In genomic region chr11:12041379-12041778, GRCm38 (mm10) we compare ENCODE assay signal across 23 mouse cellular contexts. TPM values are rescaled to one million over a fixed set of nuclear protein-coding genes. Genes with fewer than 3 reads are reported as not detected.
DNase-seq lines count a peak whose midpoint lies in the region; ATAC-seq and TF ChIP-seq lines count a peak whose summit lies in the region.
"Had no signal": no experiment of that assay in that cellular context is flagged by ENCODE, and none has a peak within 500 bp of the region (broad histone marks: within the 10 kb centered on the region; RNA-seq: fewer than 3 reads in every experiment).

No protein-coding gene starts in this region.

- H3K4me2 ChIP-seq in liver, embryonic 11.5 days, result no peak overlapping the region
- H3K4me2 ChIP-seq in liver, embryonic 12.5 days, result no peak overlapping the region
- H3K4me2 ChIP-seq in liver, embryonic 15.5 days, result no peak overlapping the region
- no peak overlapping the region for H3K4me2 ChIP-seq in liver, postnatal 0 days (ENCODE audit: low read depth, low read length)
- no peak overlapping the region for H3K4me2 ChIP-seq in kidney, embryonic 16.5 days (replicated peaks; ENCODE audit: low read depth, low read length)
- H3K4me2 ChIP-seq: embryonic facial prominence, embryonic 12.5 days; forebrain, embryonic 13.5 days; forebrain, embryonic 15.5 days had no signal

- TF ChIP-seq CTCF in liver, postnatal 0 days (IDR thresholded peaks at IDR 0.05; ENCODE audit: low read depth), result no peak

- no peaks in the 10 kb centered on the region; the same call in 1 of the 2 replicates for H3K4me1 ChIP-seq in liver, embryonic 11.5 days (replicated peaks; ENCODE audit: control insufficient read depth, insufficient read depth, low read length)
- 0 out of 2 replicates have a peak, but pooled peaks cover 9% of the 10 kb centered on the region for H3K4me1 ChIP-seq in liver, embryonic 12.5 days
- peaks cover 7% of the 10 kb centered on the region for H3K4me1 ChIP-seq in liver, embryonic 15.5 days (replicated peaks)
- H3K4me1 ChIP-seq in liver, postnatal 0 days (ENCODE audit: insufficient read depth), result no peaks in the 10 kb centered on the region
- no peaks in the 10 kb centered on the region for H3K4me1 ChIP-seq in kidney, embryonic 16.5 days (ENCODE audit: insufficient read depth, low read length)
- H3K4me1 ChIP-seq: embryonic facial prominence, embryonic 12.5 days; forebrain, embryonic 13.5 days had no signal

- H3K9ac ChIP-seq in liver, embryonic 11.5 days (ENCODE audit: low read depth, low read length), result no peak overlapping the region
- no peak overlapping the region for H3K9ac ChIP-seq in liver, embryonic 12.5 days
- H3K9ac ChIP-seq in liver, embryonic 15.5 days, result no peak overlapping the region
- H3K9ac ChIP-seq in liver, postnatal 0 days (replicated peaks), result no peak overlapping the region
- H3K9ac ChIP-seq in kidney, embryonic 16.5 days (replicated peaks; ENCODE audit: low read length), result no peak overlapping the region
- H3K9ac ChIP-seq: embryonic facial prominence, embryonic 12.5 days; forebrain, embryonic 13.5 days; forebrain, embryonic 15.5 days had no signal

- ATAC-seq in liver, embryonic 11.5 days (replicated peaks; ENCODE audit: low FRiP score), result no peak
- peak; percentile 22; the same call in 1 of the 2 replicates for ATAC-seq in liver, embryonic 12.5 days
- ATAC-seq in liver, embryonic 15.5 days (ENCODE audit: insufficient read depth), result peak; percentile 51
- ATAC-seq in liver, postnatal 0 days, result peak; percentile 66
- no peak for ATAC-seq in kidney, embryonic 16.5 days (ENCODE audit: low FRiP score, low TSS enrichment)
- ATAC-seq: activated CD4-positive, CD25-positive, alpha-beta regulatory T cell, adult 4 months; forebrain, embryonic 13.5 days; forebrain, embryonic 15.5 days; Patski had no signal

- peaks cover 56% of the 10 kb centered on the region for H3K27me3 ChIP-seq in liver, embryonic 11.5 days (replicated peaks; ENCODE audit: control insufficient read depth, insufficient read depth, low read length)
- peaks cover 80% of the 10 kb centered on the region for H3K27me3 ChIP-seq in liver, embryonic 12.5 days (replicated peaks)
- H3K27me3 ChIP-seq in liver, embryonic 15.5 days, result peaks cover 93% of the 10 kb centered on the region
- H3K27me3 ChIP-seq in liver, postnatal 0 days (ENCODE audit: insufficient read depth, low read length), result peaks cover 50% of the 10 kb centered on the region
- peaks cover 50% of the 10 kb centered on the region for H3K27me3 ChIP-seq in kidney, embryonic 16.5 days (ENCODE audit: insufficient read depth, low read length)

- H3K9me3 ChIP-seq in liver, embryonic 11.5 days (ENCODE audit: control insufficient read depth, low read length), result no peaks in the 10 kb centered on the region
- no peaks in the 10 kb centered on the region for H3K9me3 ChIP-seq in liver, embryonic 12.5 days (replicated peaks)
- H3K9me3 ChIP-seq in liver, embryonic 15.5 days (replicated peaks), result no peaks in the 10 kb centered on the region
- H3K9me3 ChIP-seq in liver, postnatal 0 days (ENCODE audit: low read length), result no peaks in the 10 kb centered on the region
- H3K9me3 ChIP-seq in kidney, embryonic 16.5 days (ENCODE audit: low read length), result no peaks in the 10 kb centered on the region
- H3K9me3 ChIP-seq: embryonic facial prominence, embryonic 10.5 days; embryonic facial prominence, embryonic 12.5 days; forebrain, embryonic 13.5 days; forebrain, embryonic 15.5 days had no signal

- DNase-seq in liver, result peak; percentile 25
- no peak for DNase-seq in liver, embryonic 11.5 days (ENCODE audit: low spot score)
- DNase-seq in liver, postnatal 0 days, result no peak
- DNase-seq in neural tube, embryonic 10.5 days (ENCODE audit: extremely low spot score, low spot score), result no peak
- DNase-seq in layer of hippocampus, adult 8-10 months (ENCODE audit: low spot score in 2 of 2), result no peak
- DNase-seq: adrenal gland, adult 8-10 months; adrenal gland, postnatal 14 days; adrenal gland, postnatal 36 days; cerebellum, adult 11-12 months; cerebellum, adult 2 months; cerebellum, adult 9-10 months; cerebellum, postnatal 10 days; cerebellum, postnatal 25 days had no signal

- TF ChIP-seq EP300 in liver, postnatal 0 days (IDR thresholded peaks at IDR 0.05; ENCODE audit: low read depth), result peak; percentile 73

- H3K27ac ChIP-seq in liver, embryonic 11.5 days (ENCODE audit: low read depth, low read length), result no peak overlapping the region
- H3K27ac ChIP-seq in liver, embryonic 12.5 days, result no peak overlapping the region
- H3K27ac ChIP-seq in liver, embryonic 15.5 days (replicated peaks), result no peak overlapping the region
- H3K27ac ChIP-seq in liver, postnatal 0 days (ENCODE audit: low read depth), result peak overlapping the region; percentile 69; the same call in 1 of the 2 replicates
- no peak overlapping the region for H3K27ac ChIP-seq in kidney, embryonic 16.5 days (ENCODE audit: low read length)
- H3K27ac ChIP-seq: embryonic facial prominence, embryonic 10.5 days; embryonic facial prominence, embryonic 12.5 days; forebrain, embryonic 13.5 days; forebrain, embryonic 15.5 days had no signal

- H3K36me3 ChIP-seq in liver, embryonic 11.5 days (ENCODE audit: control insufficient read depth, insufficient read depth, low read length), result no peaks in the 10 kb centered on the region
- no peaks in the 10 kb centered on the region for H3K36me3 ChIP-seq in liver, embryonic 12.5 days
- no peaks in the 10 kb centered on the region for H3K36me3 ChIP-seq in liver, embryonic 15.5 days (replicated peaks)
- no peaks in the 10 kb centered on the region for H3K36me3 ChIP-seq in liver, postnatal 0 days (replicated peaks; ENCODE audit: insufficient read depth, low read length)
- no peaks in the 10 kb centered on the region for H3K36me3 ChIP-seq in kidney, embryonic 16.5 days (ENCODE audit: insufficient read depth, low read length)
- H3K36me3 ChIP-seq: embryonic facial prominence, embryonic 12.5 days; forebrain, embryonic 15.5 days; G1E had no signal

- H3K4me3 ChIP-seq in liver, embryonic 11.5 days (ENCODE audit: low read depth, low read length), result no peak overlapping the region
- no peak overlapping the region for H3K4me3 ChIP-seq in liver, embryonic 12.5 days
- no peak overlapping the region for H3K4me3 ChIP-seq in liver, embryonic 15.5 days (replicated peaks)
- H3K4me3 ChIP-seq in liver, postnatal 0 days (ENCODE audit: low read depth, low read length), result no peak overlapping the region
- H3K4me3 ChIP-seq in kidney, embryonic 16.5 days (ENCODE audit: low read length), result no peak overlapping the region
- H3K4me3 ChIP-seq: embryonic facial prominence, embryonic 10.5 days; embryonic facial prominence, embryonic 12.5 days; forebrain, embryonic 13.5 days; forebrain, embryonic 15.5 days had no signal

- 62% methylated on average over 6 of the region's 6 CpGs for WGBS in liver, embryonic 11.5 days
- 54% methylated on average over 6 of the region's 6 CpGs for WGBS in liver, embryonic 12.5 days (ENCODE audit: insufficient replicate concordance)
- 50% methylated on average over 6 of the region's 6 CpGs for WGBS in liver, embryonic 15.5 days (ENCODE audit: insufficient replicate concordance)
- 50% methylated on average over 6 of the region's 6 CpGs for WGBS in liver, postnatal 0 days (ENCODE audit: insufficient replicate concordance)
- WGBS in kidney, embryonic 16.5 days, result 82% methylated on average over 6 of the region's 6 CpGs

RNA-seq across cellular contexts. Expression of gene Grb10, which starts 2.9 kb away (rescaled TPM):
- polyA plus RNA-seq in liver, embryonic 11.5 days (2014; fragmentation: Nextera tagmentation; extraction: Ambion mirVana), result 172 and 195 TPM in 2 replicates
- 206 and 211 TPM in 2 replicates for polyA plus RNA-seq in liver, embryonic 12.5 days (2016; fragmentation: Nextera tagmentation; extraction: Ambion mirVana)
- 148 and 163 TPM in 2 replicates for polyA plus RNA-seq in liver, embryonic 15.5 days (2015; fragmentation: Nextera tagmentation; extraction: Ambion mirVana)
- 113 and 121 TPM in 2 replicates for polyA plus RNA-seq in liver, postnatal 0 days (2015; fragmentation: Nextera tagmentation; extraction: Ambion mirVana)
- 10 to 100 TPM; 28.0 to 36.2 (median 32.3) TPM for total RNA-seq in layer of hippocampus, adult 8-10 months (2022)
- polyA plus RNA-seq in kidney, embryonic 16.5 days (2015; fragmentation: Nextera tagmentation; extraction: Ambion mirVana), result 374 and 409 TPM in 2 replicates
- polyA plus RNA-seq: activated CD4-positive, CD25-positive, alpha-beta regulatory T cell, adult 4 months; G1E had no signal

Comparison
In these comparisons a context has a peak if more than half of its experiments do, and no peak if none do; other contexts are left out.
1. ATAC-seq: peak in liver, embryonic 12.5 days (single experiment), liver, embryonic 15.5 days (single experiment) and liver, postnatal 0 days (single experiment); none in liver, embryonic 11.5 days (single experiment) and kidney, embryonic 16.5 days (single experiment).